Mouse (Mus musculus): ENCODE data around the gene Grik4.
A peak's percentile ranks its signal among the peaks of the same experiment; 100 is the strongest.

The Grik4 gene

GRCm38 (mm10) chr9:42859959-42860794, 84.1 kb downstream of the Grik4 start:
- DNase-seq (ENCODE audit: low read depth, low spot score): peak; percentile 79

GRCm38 (mm10) chr9:42858998-42859690, 85.1 kb downstream of the Grik4 start:
- no peak for DNase-seq (ENCODE audit: low read depth, low spot score)

- peak; percentile 64 for DNase-seq (ENCODE audit: low read depth, low spot score)
These were observed 85.7 kb downstream of the Grik4 start for GRCm38 (mm10) chr9:42858576-42858975.

GRCm38 (mm10) chr9:42857756-42858155, 86.5 kb downstream of the Grik4 start:
- DNase-seq (ENCODE audit: low read depth, low spot score): peak; percentile 94

GRCm38 (mm10) chr9:42853077-42853476, 91.2 kb downstream of the Grik4 start:
- DNase-seq (ENCODE audit: low read depth, low spot score): no peak

GRCm38 (mm10) chr9:42850063-42850462, 94.2 kb downstream of the Grik4 start:
- no peak for DNase-seq (ENCODE audit: low read depth, low spot score)

- DNase-seq (ENCODE audit: low read depth, low spot score): no peak
These were observed 96.2 kb downstream of the Grik4 start for GRCm38 (mm10) chr9:42848061-42848460.

GRCm38 (mm10) chr9:42846676-42847425, 97.4 kb downstream of the Grik4 start:
- no peak for DNase-seq (ENCODE audit: low read depth, low spot score)

- DNase-seq (ENCODE audit: low read depth, low spot score): no peak
These were observed 98.2 kb downstream of the Grik4 start for GRCm38 (mm10) chr9:42846139-42846538.

GRCm38 (mm10) chr9:42844301-42844700, 100.0 kb downstream of the Grik4 start:
- no peak for DNase-seq (ENCODE audit: low read depth, low spot score)

- DNase-seq (ENCODE audit: low read depth, low spot score): no peak
These were observed 106.0 kb downstream of the Grik4 start for GRCm38 (mm10) chr9:42838299-42838698.

- DNase-seq (ENCODE audit: low read depth, low spot score): no peak
These were observed 106.8 kb downstream of the Grik4 start for GRCm38 (mm10) chr9:42837498-42837897.

GRCm38 (mm10) chr9:42831558-42831957, 112.7 kb downstream of the Grik4 start:
- DNase-seq (ENCODE audit: low read depth, low spot score): no peak

- DNase-seq (ENCODE audit: low read depth, low spot score): peak; percentile 42
These were observed 125.0 kb downstream of the Grik4 start for GRCm38 (mm10) chr9:42819247-42819646.

- DNase-seq (ENCODE audit: low read depth, low spot score): no peak
These were observed 127.5 kb downstream of the Grik4 start for GRCm38 (mm10) chr9:42816815-42817214.

- no peak for DNase-seq (ENCODE audit: low read depth, low spot score)
These were observed 135.1 kb downstream of the Grik4 start for GRCm38 (mm10) chr9:42809146-42809545.

GRCm38 (mm10) chr9:42808394-42808793, 135.9 kb downstream of the Grik4 start:
- DNase-seq (ENCODE audit: low read depth, low spot score): peak; percentile 59

GRCm38 (mm10) chr9:42803061-42803491, 141.2 kb downstream of the Grik4 start:
- DNase-seq (ENCODE audit: low read depth, low spot score): no peak

- no peak for DNase-seq (ENCODE audit: low read depth, low spot score)
These were observed 142.4 kb downstream of the Grik4 start for GRCm38 (mm10) chr9:42801929-42802328.

- DNase-seq (ENCODE audit: low read depth, low spot score): no peak
These were observed 144.2 kb downstream of the Grik4 start for GRCm38 (mm10) chr9:42800138-42800537.

GRCm38 (mm10) chr9:42799694-42800093, 144.6 kb downstream of the Grik4 start:
- no peak for DNase-seq (ENCODE audit: low read depth, low spot score)

- no peak for DNase-seq (ENCODE audit: low read depth, low spot score)
These were observed 145.1 kb downstream of the Grik4 start for GRCm38 (mm10) chr9:42799242-42799641.

Data from ES-CJ7 (cell line).